Mouse (Mus musculus): ENCODE data around the gene Myoz2.

GRCm38 (mm10) chr3:123025634-123026033, 9.2 kb downstream of the Myoz2 start:
- TF ChIP-seq CTCF (IDR thresholded peaks at IDR 0.05; ENCODE audit: extremely low read depth, insufficient read depth, insufficient read length, insufficient replicate concordance) (no peak), POLR2A (IDR thresholded peaks at IDR 0.05; ENCODE audit: low read depth, low read length) (no peak)

Data from spleen, adult 2 months (tissue).